ENCODE assay signal across 8 mouse cellular contexts in the genomic region with DNA sequence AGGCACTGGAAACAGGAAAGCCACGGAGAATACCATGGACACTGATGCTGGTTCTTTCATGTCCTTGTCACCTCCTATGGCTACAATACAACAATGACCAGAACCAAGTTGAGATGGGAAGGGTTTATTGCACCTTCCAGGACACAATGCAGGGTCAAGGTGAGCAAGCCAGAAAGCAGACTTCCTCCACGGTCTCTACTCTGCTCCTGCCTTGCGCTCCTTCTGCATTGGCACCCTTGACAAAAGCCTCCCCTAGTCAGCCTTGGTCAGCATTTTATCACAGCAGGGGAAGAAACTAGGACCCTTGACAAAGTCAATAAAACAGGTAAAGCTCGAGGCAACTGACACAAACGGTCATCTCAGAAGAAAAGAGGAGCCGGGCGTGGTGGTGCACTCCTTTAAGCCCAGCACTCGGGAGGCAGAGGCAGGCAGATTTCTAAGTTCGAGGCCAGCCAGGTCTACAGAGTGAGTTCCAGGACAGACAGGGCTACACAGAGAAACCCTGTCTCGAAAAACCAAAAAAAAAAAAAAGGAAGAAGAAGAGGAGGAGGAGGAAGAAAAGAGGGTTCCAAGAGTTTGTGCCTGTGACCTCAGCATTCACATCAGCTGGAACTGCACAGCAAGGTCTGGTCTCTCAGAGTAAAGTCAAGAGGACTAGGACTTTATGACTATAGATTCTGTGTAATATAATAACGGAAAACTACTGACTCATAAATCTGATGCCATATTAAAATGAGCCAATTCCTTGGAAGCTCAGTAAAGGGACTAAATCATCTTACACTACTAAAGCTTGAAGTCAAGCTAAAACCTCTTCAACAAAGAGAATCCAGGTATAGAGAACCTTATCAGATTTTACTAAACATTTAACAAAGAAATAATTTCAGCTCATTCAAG. TPM values are rescaled to one million over a fixed set of nuclear protein-coding genes. Genes with fewer than 3 reads are reported as not detected.
DNase-seq lines count a peak whose midpoint lies in the region; ATAC-seq lines count a peak whose summit lies in the region.
"Not testable (repeated sequence)": the region's sequence is repeated elsewhere in the genome, so short reads cannot be mapped to it uniquely, and the experiment has no call there.

No protein-coding gene starts in this region.

- peak; percentile 23 for DNase-seq in mesoderm, embryonic 11.5 days (ENCODE audit: low read depth, low spot score)
- DNase-seq in spleen, adult 18-20 months: peak; percentile 64 to 71
- peak; percentile 38 for DNase-seq in yolk sac, embryonic 10.5 days (ENCODE audit: low spot score)

- H3K4me1 ChIP-seq in forebrain, embryonic 16.5 days (replicated peaks; ENCODE audit: control insufficient read depth, insufficient read depth, low read length); heart, embryonic 15.5 days (replicated peaks); kidney, embryonic 16.5 days (ENCODE audit: insufficient read depth, low read length); limb, embryonic 12.5 days (replicated peaks): not testable (repeated sequence)

- H3K27me3 ChIP-seq in forebrain, embryonic 16.5 days (replicated peaks; ENCODE audit: control insufficient read depth, insufficient read depth, low read length); heart, embryonic 15.5 days; kidney, embryonic 16.5 days (ENCODE audit: insufficient read depth, low read length); limb, embryonic 12.5 days: not testable (repeated sequence)

- H3K9me3 ChIP-seq in forebrain, embryonic 16.5 days (ENCODE audit: control insufficient read depth, low read length); kidney, embryonic 16.5 days (ENCODE audit: low read length): not testable (repeated sequence)
- peaks cover 13% of the 10 kb centered on the region; the same call in 1 of the 2 replicates for H3K9me3 ChIP-seq in heart, embryonic 15.5 days (replicated peaks)
- H3K9me3 ChIP-seq in limb, embryonic 12.5 days: peaks cover 15% of the 10 kb centered on the region

- H3K4me3 ChIP-seq in forebrain, embryonic 16.5 days (replicated peaks; ENCODE audit: low read length); heart, embryonic 15.5 days; kidney, embryonic 16.5 days (ENCODE audit: low read length); limb, embryonic 12.5 days (replicated peaks): not testable (repeated sequence)

- not testable (repeated sequence) for H3K9ac ChIP-seq in forebrain, embryonic 16.5 days (replicated peaks; ENCODE audit: low read depth, low read length); heart, embryonic 15.5 days; kidney, embryonic 16.5 days (replicated peaks; ENCODE audit: low read length); limb, embryonic 12.5 days (replicated peaks)

- not testable (repeated sequence) for H3K36me3 ChIP-seq in forebrain, embryonic 16.5 days (ENCODE audit: control insufficient read depth, insufficient read depth); heart, embryonic 15.5 days; kidney, embryonic 16.5 days (ENCODE audit: insufficient read depth, low read length); limb, embryonic 12.5 days

- 84% methylated on average over 11 of the region's 11 CpGs for WGBS in forebrain, embryonic 16.5 days
- 75% methylated on average over 11 of the region's 11 CpGs for WGBS in heart, embryonic 15.5 days
- 77% methylated on average over 11 of the region's 11 CpGs for WGBS in kidney, embryonic 16.5 days
- 84% methylated on average over 11 of the region's 11 CpGs for WGBS in limb, embryonic 12.5 days

- not testable (repeated sequence) for H3K27ac ChIP-seq in forebrain, embryonic 16.5 days (ENCODE audit: low read length); heart, embryonic 15.5 days; kidney, embryonic 16.5 days (ENCODE audit: low read length); limb, embryonic 12.5 days

- peak; percentile 63 for ATAC-seq in cerebellum, adult (ENCODE audit: insufficient number of reproducible peaks, low FRiP score, low TSS enrichment)
- peak; percentile 54 for ATAC-seq in forebrain, embryonic 16.5 days
- peak; percentile 54 for ATAC-seq in heart, embryonic 15.5 days (replicated peaks; ENCODE audit: insufficient number of reproducible peaks, insufficient read depth, low FRiP score, low read depth)
- ATAC-seq in kidney, embryonic 16.5 days (ENCODE audit: low FRiP score, low TSS enrichment): peak; percentile 50; the same call in 1 of the 2 replicates
- ATAC-seq in limb, embryonic 12.5 days (ENCODE audit: insufficient number of reproducible peaks, insufficient read depth, low FRiP score, low TSS enrichment, low read depth): peak; percentile 48

- not testable (repeated sequence) for H3K4me2 ChIP-seq in forebrain, embryonic 16.5 days (ENCODE audit: low read length); heart, embryonic 15.5 days; kidney, embryonic 16.5 days (replicated peaks; ENCODE audit: low read depth, low read length); limb, embryonic 12.5 days

RNA-seq across cellular contexts. Expression of a gene that starts 19.6 kb away (rescaled TPM):
- polyA plus RNA-seq in forebrain, embryonic 16.5 days (2015; fragmentation: Nextera tagmentation; extraction: Ambion mirVana): 17.2 and 23.9 TPM in 2 replicates
- 10.9 and 12.0 TPM in 2 replicates for polyA plus RNA-seq in heart, embryonic 15.5 days (2015; fragmentation: Nextera tagmentation; extraction: Ambion mirVana)
- 15.2 and 20.7 TPM in 2 replicates for polyA plus RNA-seq in kidney, embryonic 16.5 days (2015; fragmentation: Nextera tagmentation; extraction: Ambion mirVana)
- 14.2 and 18.9 TPM in 2 replicates for polyA plus RNA-seq in limb, embryonic 12.5 days (2016; fragmentation: Nextera tagmentation; extraction: Ambion mirVana)

RNA-seq across cellular contexts. Expression of a gene that starts 28.5 kb away (rescaled TPM):
- polyA plus RNA-seq in forebrain, embryonic 16.5 days (2015; fragmentation: Nextera tagmentation; extraction: Ambion mirVana): 40.9 and 54.9 TPM in 2 replicates
- 29.4 and 37.4 TPM in 2 replicates for polyA plus RNA-seq in heart, embryonic 15.5 days (2015; fragmentation: Nextera tagmentation; extraction: Ambion mirVana)
- polyA plus RNA-seq in kidney, embryonic 16.5 days (2015; fragmentation: Nextera tagmentation; extraction: Ambion mirVana): 47.8 and 49.5 TPM in 2 replicates
- 66.8 and 80.7 TPM in 2 replicates for polyA plus RNA-seq in limb, embryonic 12.5 days (2016; fragmentation: Nextera tagmentation; extraction: Ambion mirVana)
